ENCODE assay signal across 9 mouse cellular contexts in the genomic region with DNA sequence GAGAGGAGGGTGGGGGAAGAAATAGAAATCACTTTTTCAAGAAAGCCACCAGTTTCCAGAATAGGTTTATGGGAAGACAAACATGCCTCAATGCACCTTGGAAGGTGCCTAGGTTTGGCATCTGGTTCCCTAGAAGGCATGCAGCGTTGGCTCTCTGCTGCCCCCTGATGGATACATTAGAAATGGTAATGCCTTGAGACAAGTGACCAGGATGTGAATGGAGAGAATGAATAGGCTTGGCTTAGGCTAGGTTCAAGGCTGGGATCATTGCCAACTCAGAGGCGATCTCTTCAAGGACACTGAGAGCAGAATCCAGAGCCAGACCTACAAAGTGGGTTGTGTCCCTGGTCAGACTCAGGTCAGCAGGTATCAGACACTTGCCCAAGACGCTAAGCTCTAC. TPM values are rescaled to one million over a fixed set of nuclear protein-coding genes. Genes with fewer than 3 reads are reported as not detected.
DNase-seq lines count a peak whose midpoint lies in the region; TF ChIP-seq lines count a peak whose summit lies in the region.
"Had no signal": no experiment of that assay in that cellular context is flagged by ENCODE, and none has a peak within 500 bp of the region (broad histone marks: within the 10 kb centered on the region; RNA-seq: fewer than 3 reads in every experiment).

No protein-coding gene starts in this region.

- no peak overlapping the region for H3K27ac ChIP-seq in embryonic facial prominence, embryonic 10.5 days (replicated peaks)
- no peak overlapping the region for H3K27ac ChIP-seq in liver, adult 2 months (replicated peaks; ENCODE audit: insufficient read depth, low read depth, low read length)
- H3K27ac ChIP-seq: heart, embryonic 13.5 days had no signal

- H3K4me3 ChIP-seq in embryonic facial prominence, embryonic 10.5 days: no peak overlapping the region
- no peak overlapping the region for H3K4me3 ChIP-seq in liver, adult 2 months (ENCODE audit: insufficient read depth, low read depth, low read length)
- H3K4me3 ChIP-seq: heart, embryonic 13.5 days had no signal

- H3K27me3 ChIP-seq in embryonic facial prominence, embryonic 10.5 days (replicated peaks; ENCODE audit: low read depth, poor library complexity, severe bottlenecking): no peaks in the 10 kb centered on the region
- H3K27me3 ChIP-seq in liver, adult 2 months (ENCODE audit: control insufficient read depth, insufficient read depth, low read length): no peaks in the 10 kb centered on the region

- WGBS in embryonic facial prominence, embryonic 10.5 days: 20% methylated on average over 3 of the region's 3 CpGs
- WGBS in liver, adult 2 months: 26% methylated on average over 3 of the region's 3 CpGs

- no peaks in the 10 kb centered on the region for H3K9me3 ChIP-seq in embryonic facial prominence, embryonic 10.5 days
- H3K9me3 ChIP-seq: heart, embryonic 13.5 days had no signal

- no peaks in the 10 kb centered on the region for H3K79me2 ChIP-seq in liver, adult 2 months (ENCODE audit: control insufficient read depth, insufficient read depth, low read length)

- DNase-seq in urinary bladder, adult 18-20 months (ENCODE audit: low spot score in 2 of 2): peak; percentile 20 to 31
- DNase-seq in urinary bladder, postnatal 10 days (ENCODE audit: low spot score): no peak
- peak; percentile 71 to 86 for DNase-seq in adrenal gland, postnatal 36 days
- DNase-seq in embryonic facial prominence, embryonic 10.5 days (ENCODE audit: low spot score): peak; percentile 66
- peak; percentile 89 for DNase-seq in induced T-regulatory cell, adult 2 months (ENCODE audit: low read depth)
- DNase-seq in liver, adult 2 months (ENCODE audit: extremely low read depth, low read depth, low spot score): peak; percentile 67
- peak; percentile 66 for DNase-seq in ovary, postnatal 14 days (ENCODE audit: low spot score)
- peak; percentile 47 to 80 for DNase-seq in thymus, postnatal 10 days (ENCODE audit: low spot score in 2 of 2)

- no peaks in the 10 kb centered on the region for H3K36me3 ChIP-seq in embryonic facial prominence, embryonic 10.5 days (replicated peaks)
- no peaks in the 10 kb centered on the region for H3K36me3 ChIP-seq in liver, adult 2 months (ENCODE audit: control insufficient read depth, insufficient read depth, low read length)
- H3K36me3 ChIP-seq: heart, embryonic 13.5 days had no signal

- peak; percentile 85 for TF ChIP-seq CTCF in liver, adult 2 months (IDR thresholded peaks at IDR 0.05; ENCODE audit: low read depth, low read length)

- no peaks in the 10 kb centered on the region for H3K4me1 ChIP-seq in embryonic facial prominence, embryonic 10.5 days
- H3K4me1 ChIP-seq in liver, adult 2 months (ENCODE audit: control insufficient read depth, insufficient read depth, low read length): peaks cover 4% of the 10 kb centered on the region; the same call in 1 of the 2 replicates

- no peak overlapping the region for H3K9ac ChIP-seq in liver, adult 2 months (ENCODE audit: low read depth, low read length)
- H3K9ac ChIP-seq: heart, embryonic 13.5 days had no signal

- no peak for TF ChIP-seq POLR2A in liver, adult 2 months (IDR thresholded peaks at IDR 0.05; ENCODE audit: extremely low read depth, insufficient read depth, low read length)

RNA-seq across cellular contexts. Expression of a gene that starts 10.6 kb away (rescaled TPM):
- total RNA-seq in adrenal gland, postnatal 36 days (2021): 100 to 1,000 TPM; 242 to 248 TPM
- polyA plus RNA-seq in embryonic facial prominence, embryonic 10.5 days (2016; fragmentation: Nextera tagmentation; extraction: Ambion mirVana): 952 and 961 TPM in 2 replicates
- total RNA-seq in liver, adult 2 months (2014; rRNA removed): 92.9 and 103 TPM in 2 replicates
- polyA plus RNA-seq in liver, adult 2 months (2012; rRNA removed): 62.4 and 80.0 TPM in 2 replicates

RNA-seq across cellular contexts. Expression of a gene that starts 13.2 kb away (rescaled TPM):
- total RNA-seq in adrenal gland, postnatal 36 days (2021): under 1 TPM; 0.30 to 0.43 TPM
- polyA plus RNA-seq in embryonic facial prominence, embryonic 10.5 days (2016; fragmentation: Nextera tagmentation; extraction: Ambion mirVana): not detected in 2 replicates
- not detected in 2 replicates for total RNA-seq in liver, adult 2 months (2014; rRNA removed)
- polyA plus RNA-seq in liver, adult 2 months (2012; rRNA removed): not detected in 2 replicates

RNA-seq across cellular contexts. Expression of a gene that starts 23.4 kb away (rescaled TPM):
- total RNA-seq in adrenal gland, postnatal 36 days (2021): not detected
- not detected in 2 replicates for polyA plus RNA-seq in embryonic facial prominence, embryonic 10.5 days (2016; fragmentation: Nextera tagmentation; extraction: Ambion mirVana)
- not detected in 2 replicates for total RNA-seq in liver, adult 2 months (2014; rRNA removed)
- polyA plus RNA-seq in liver, adult 2 months (2012; rRNA removed): not detected in 2 replicates
- polyA plus RNA-seq: heart, embryonic 13.5 days had no signal

RNA-seq across cellular contexts. Expression of a gene that starts 28.9 kb away (rescaled TPM):
- total RNA-seq in adrenal gland, postnatal 36 days (2021): 10 to 100 TPM in 1 of 2 experiments, 1 to 10 TPM in 1; 6.9 to 10.7 TPM
- 0.67 and 0.94 TPM in 2 replicates for polyA plus RNA-seq in embryonic facial prominence, embryonic 10.5 days (2016; fragmentation: Nextera tagmentation; extraction: Ambion mirVana)
- 0.13 and 0.18 TPM in 2 replicates for total RNA-seq in liver, adult 2 months (2014; rRNA removed)
- polyA plus RNA-seq in liver, adult 2 months (2012; rRNA removed): 0.43 and 1.2 TPM in 2 replicates

RNA-seq across cellular contexts. Expression of a gene that starts 33.4 kb away (rescaled TPM):
- not detected for total RNA-seq in adrenal gland, postnatal 36 days (2021)
- not detected in 2 replicates for polyA plus RNA-seq in embryonic facial prominence, embryonic 10.5 days (2016; fragmentation: Nextera tagmentation; extraction: Ambion mirVana)
- total RNA-seq in liver, adult 2 months (2014; rRNA removed): not detected in 2 replicates
- polyA plus RNA-seq in liver, adult 2 months (2012; rRNA removed): not detected in 2 replicates
- polyA plus RNA-seq: heart, embryonic 13.5 days had no signal
